Mouse (Mus musculus) testis, adult 2 months (tissue): ENCODE data around the gene Rwdd1.

Source experiments
- CTCF ChIP-seq: fragments of 200-500 bp; IDR thresholded peaks from 2 replicates; pipeline ENCODE4 v1.5.1; 2012; ENCODE audit warnings: low read depth, mild to moderate bottlenecking, inconsistent platforms, low read length, moderate library complexity; ENCODE audit not compliant: control insufficient read depth, insufficient read depth, insufficient replicate concordance
- POLR2A ChIP-seq: fragments of 200-500 bp; IDR thresholded peaks from 2 replicates; pipeline ENCODE4 v1.6.1; 2012; ENCODE audit warnings: low read depth, mild to moderate bottlenecking, inconsistent platforms, low read length, moderate library complexity; ENCODE audit not compliant: control insufficient read depth

DNA sequence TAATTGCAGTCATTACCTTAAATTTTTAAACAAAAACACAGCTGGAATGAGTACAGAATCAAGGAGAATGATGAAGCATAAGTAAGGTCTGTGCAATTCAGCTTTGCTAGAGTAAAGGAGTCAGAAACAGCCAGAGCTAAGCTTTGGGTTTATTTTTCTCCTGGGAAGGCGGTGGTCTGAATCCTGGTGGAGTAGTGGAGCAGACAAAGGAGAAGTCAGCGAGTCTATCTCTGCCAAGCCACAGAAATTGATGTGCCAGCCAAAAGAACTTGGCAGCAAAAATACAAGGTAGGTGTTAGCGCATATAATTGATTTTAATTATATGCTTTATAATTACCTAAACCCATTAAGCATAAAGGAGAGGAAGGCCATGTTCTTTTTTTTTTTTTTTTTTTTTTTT is 18.0 kb upstream of the Rwdd1 start, which contains the start of gene Trappc3l:
- no peak for TF ChIP-seq CTCF
- no peak for TF ChIP-seq POLR2A
